Mouse (Mus musculus): ENCODE results near the gene Cwc25. TPM values are rescaled to one million over a fixed set of nuclear protein-coding genes. Genes with fewer than 3 reads are reported as not detected.
A peak's percentile ranks its signal among the peaks of the same experiment; 100 is the strongest.
"Not testable (repeated sequence)": the region's sequence is repeated elsewhere in the genome, so short reads cannot be mapped to it uniquely, and the experiment has no call there.

The Cwc25 gene
- polyA plus RNA-seq, 1 experiment from 2014 or later, result 18.5 TPM

DNA sequence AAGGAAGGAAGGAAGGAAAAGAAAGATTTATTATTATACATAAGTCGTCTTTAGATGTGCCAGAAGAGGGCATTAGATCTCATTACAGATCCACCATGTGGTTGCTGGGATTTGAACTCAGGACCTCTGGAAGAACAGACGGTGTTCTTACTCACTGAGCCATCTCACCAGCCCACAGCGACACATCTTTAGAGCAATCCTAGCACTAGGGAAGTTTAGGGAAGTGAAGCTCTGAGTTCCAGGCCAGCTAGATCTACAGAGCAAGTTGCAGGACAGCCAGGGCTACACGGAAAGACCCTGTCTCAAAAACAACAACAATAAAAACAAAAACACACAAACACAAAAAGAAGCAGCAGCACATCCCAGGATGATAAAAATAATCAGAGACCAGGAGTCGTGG, 31.5 kb downstream of the Cwc25 start:
- not testable (repeated sequence) for DNase-seq (ENCODE audit: low spot score)

DNA sequence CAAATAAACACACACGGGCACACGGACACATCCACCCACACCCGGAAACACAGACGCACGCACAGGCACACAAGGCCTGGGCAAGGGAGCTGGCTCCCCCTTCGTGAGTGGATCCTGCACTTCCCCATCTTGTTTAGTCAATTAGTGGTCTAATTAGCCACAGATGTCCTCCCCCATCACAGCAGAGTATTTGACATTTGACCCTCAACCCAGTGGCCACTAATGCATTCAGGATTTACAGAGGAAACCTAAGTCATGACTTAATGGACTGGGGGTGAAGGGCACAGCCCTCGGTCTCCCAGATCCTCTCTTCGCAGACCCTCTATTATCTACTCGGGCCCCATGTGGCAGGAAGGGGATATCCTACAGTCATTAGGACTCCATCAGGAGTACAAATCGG, 32.7 kb downstream of the Cwc25 start:
- no peak for DNase-seq (ENCODE audit: low spot score)

DNA sequence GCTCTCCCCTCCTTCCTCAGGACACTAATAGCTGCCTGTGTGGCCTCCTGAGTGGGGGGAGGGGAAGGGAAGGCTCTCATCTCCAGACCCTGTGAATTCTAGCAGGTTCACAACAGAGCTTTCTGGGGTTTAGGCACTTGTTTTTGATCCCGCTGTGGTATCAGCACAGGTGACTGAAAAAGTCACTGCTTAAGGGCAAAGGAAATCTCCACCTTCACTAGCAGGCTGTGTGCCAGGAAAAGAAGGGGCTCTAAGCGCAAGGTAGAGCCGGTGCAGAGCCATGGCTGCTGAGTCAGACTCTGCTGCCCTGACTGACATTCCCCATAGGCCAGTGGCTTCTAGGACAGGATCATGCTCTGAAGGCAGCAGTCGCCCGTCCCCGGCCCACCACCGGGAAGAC, 37.6 kb downstream of the Cwc25 start:
- peak; percentile 34 for DNase-seq (ENCODE audit: low spot score)

DNA sequence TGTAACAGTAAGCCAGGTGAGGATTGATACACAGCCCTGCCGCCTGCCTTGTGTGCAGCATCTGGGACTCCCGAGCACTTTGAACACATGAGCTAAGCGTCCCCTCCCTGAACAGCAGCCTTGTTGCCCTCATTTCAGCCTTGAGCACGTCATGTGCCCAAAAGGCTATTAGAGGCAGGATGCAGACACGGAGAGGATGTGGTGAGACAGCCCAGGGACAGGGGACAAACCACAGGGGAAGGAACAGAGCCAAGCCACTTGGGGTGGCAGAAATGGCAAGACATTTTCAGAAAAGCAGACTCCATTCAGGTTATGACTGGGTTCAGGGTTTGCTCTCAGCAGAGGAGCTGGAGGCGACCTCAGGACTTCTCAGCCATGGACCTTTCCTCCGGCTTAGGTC, 38.0 kb downstream of the Cwc25 start:
- DNase-seq (ENCODE audit: low spot score), result peak; percentile 83

GRCm38 (mm10) chr11:97723709-97724108, 42.6 kb downstream of the Cwc25 start:
- DNase-seq (ENCODE audit: low spot score), result no peak

DNA sequence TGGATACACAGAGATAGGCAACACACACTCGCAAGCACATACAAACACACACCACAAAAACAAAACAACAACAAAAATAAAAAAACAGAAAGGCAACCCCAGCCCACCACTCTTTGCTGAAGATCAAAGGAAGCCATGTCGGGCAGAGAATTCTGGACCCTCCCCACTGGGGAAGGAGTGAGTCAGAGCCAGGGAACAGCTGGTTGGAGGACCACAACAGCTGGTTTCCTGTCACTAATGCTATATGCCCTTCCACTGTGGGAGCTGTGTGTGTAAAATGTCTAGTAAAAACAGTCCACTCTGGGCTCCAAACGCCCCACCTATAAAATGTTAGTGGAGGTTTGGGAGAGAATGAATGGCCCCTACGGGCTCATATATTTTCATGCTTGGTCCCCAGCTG, 45.0 kb downstream of the Cwc25 start:
- DNase-seq (ENCODE audit: low spot score), result no peak

DNA sequence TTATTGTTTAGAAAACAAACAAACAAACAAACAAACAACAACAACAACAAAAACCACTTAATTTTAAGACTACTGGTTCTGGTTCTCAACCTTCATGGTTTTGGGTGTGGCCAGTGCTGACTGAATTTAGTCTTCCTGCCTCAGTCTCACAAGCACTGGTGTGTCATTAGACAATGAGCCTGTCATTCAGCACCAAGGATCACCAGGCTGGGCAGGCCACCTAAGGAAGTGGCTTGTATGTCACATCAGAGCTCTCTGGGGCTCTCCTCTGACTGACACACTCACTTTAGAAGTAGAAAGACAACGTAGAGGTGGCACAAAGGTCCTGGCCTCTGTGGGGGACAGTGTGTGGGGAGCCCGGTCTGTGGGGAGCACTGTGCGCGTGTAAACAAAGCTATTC, 47.3 kb downstream of the Cwc25 start:
- no peak for DNase-seq (ENCODE audit: low spot score)

GRCm38 (mm10) chr11:97718281-97718860, 48.0 kb downstream of the Cwc25 start:
- no peak for DNase-seq (ENCODE audit: low spot score)

GRCm38 (mm10) chr11:97717369-97718280, 48.7 kb downstream of the Cwc25 start:
- DNase-seq (ENCODE audit: low spot score), result no peak

GRCm38 (mm10) chr11:97716021-97716420, 50.3 kb downstream of the Cwc25 start:
- no peak for DNase-seq (ENCODE audit: low spot score)

DNA sequence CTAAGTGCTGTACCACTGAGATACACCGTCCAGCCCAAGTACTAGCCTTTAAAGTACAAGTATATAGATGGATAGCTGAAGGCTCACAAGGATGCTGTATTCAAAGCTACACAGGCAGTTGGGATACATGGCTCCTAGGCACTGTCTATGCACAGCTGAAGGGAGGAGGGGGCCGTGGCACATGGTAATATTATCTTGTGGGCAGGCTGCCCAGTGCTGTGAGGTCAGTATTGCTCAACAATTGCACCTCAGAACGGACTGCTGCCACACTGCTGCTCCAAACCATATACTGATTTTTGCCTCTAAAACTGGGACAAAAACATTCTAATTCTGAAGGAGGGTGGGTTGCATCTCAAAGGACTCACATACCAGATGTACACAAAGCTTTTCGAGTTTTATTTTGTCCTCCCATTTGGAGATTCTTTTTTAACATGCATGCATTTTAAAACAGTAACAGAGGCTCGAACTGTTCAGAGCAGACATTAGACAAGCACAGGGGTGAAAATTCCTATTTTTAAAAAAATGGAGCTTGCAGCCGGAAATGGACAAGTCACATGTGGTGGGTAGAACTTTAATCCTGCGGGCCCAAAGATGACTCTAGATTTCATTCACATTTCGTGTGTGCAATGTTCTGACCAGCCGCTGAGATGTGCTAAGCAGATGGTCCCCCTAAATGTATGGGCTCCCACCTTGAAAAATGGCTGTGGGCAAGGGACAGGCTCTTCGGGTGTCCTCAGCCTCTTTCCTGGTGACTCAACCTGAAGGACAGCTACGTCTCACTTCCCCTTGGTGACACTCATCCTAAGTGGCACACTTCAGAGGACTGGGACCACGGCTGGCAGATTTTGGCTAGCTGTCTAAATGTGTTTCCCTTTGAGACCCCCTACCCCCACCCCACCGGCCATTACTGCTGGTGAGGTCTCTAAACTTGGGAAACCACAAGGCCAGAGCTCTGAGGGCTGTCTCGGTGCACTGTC, 51.3 kb downstream of the Cwc25 start:
- no peak for DNase-seq (ENCODE audit: low spot score)

- no peak for DNase-seq (ENCODE audit: low spot score)
Measured at GRCm38 (mm10) chr11:97714356-97714755, 52.0 kb downstream of the Cwc25 start.

- no peak for DNase-seq (ENCODE audit: low spot score)
Measured at GRCm38 (mm10) chr11:97713896-97714295, 52.5 kb downstream of the Cwc25 start.

DNA sequence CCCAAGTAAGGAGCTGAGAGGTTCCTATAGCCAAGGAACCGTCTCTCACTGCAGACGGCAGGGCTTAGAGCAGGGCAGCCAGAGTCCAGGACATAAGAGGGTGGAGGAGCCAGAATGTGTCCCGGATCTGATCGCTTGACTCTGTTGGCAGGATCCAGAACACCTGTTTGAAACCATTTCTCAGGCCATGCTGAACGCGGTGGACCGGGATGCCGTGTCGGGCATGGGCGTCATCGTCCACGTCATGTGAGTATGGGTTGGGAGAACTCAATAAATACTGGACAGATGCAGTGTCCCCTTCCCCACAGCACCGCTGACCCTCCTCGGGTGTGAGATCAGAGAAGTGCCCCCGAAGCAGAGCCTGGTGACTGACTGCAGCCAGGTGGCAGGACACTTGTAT, 54.1 kb downstream of the Cwc25 start:
- no peak for DNase-seq (ENCODE audit: low spot score)

DNA sequence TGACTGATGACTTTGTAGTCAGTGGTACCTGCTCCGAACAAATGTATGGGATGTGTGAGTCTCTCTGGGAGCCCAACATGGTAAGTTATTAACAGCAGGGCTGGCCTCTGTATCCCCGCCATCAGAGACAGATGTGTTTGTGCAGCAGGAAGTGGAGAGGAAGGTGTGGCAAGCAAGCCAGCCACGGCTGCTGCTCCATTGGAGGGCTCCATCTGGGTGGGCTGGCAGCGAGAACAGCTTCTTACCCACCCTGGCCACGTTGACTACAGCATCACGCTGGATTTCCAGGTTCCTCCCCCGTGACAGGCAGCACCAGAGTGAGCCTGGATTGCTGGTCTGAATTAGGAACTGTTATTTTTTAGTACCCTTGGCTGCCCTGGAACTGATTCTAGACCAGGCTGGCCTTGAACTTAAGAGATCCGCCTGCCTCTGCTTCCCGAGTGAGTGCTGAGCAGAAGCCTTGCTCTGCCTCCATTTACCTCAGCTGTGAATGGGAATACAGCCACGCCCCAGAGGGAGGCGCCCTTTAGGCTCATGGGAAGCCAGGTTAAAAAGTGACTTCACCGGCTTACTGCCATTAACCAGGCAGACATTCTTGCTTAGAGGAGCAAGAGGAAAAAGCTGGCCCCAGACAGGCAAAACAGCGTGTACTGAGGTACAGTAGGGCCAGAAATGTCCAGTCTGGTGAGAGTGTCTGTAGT, 55.0 kb downstream of the Cwc25 start:
- DNase-seq (ENCODE audit: low spot score), result peak; percentile 46

GRCm38 (mm10) chr11:97710067-97710466, 56.3 kb downstream of the Cwc25 start:
- DNase-seq (ENCODE audit: low spot score), result not testable (repeated sequence)

DNA sequence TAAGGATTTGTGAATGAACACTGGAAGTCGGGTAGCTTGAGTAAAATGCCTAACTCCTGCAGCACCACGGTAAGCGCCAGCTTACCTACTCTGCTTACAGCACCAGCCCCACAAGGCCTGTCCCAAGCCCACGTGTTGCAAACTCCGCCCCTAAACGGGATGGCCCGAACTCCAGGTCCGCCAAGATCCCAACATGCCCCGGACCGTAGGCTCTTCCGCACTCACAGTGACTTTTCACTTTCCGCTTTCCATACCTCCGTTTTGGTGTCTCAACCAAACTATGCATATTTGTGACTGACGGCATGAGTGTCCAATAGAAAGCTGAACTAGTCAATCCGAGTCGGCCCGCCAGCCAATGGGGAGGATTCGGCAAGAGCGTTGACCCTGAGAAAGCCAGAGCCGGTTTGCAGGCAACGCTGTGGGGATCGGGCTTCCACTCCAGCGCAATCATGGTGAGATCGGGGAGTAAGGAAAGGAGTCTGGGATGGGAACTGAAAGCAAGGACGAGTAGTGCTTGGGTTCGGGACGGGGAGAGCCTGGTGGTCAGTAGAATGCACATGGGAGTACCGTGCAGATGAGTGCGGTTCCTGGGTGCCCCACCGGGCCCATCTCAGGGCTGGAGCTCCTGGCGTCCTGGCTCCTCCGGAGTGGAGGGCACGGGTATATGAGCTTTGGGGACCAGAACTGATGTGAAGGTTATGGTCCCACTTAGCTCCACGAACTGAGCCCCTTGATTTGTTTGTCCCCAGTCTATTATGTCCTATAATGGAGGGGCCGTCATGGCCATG, 63.1 kb downstream of the Cwc25 start, which contains the start of gene Psmb3:
Gene Psmb3 (plus strand): TSS at position 361 of the 788 bp plus-strand sequence.
- peak; percentile 99 for DNase-seq (ENCODE audit: low spot score)

DNA sequence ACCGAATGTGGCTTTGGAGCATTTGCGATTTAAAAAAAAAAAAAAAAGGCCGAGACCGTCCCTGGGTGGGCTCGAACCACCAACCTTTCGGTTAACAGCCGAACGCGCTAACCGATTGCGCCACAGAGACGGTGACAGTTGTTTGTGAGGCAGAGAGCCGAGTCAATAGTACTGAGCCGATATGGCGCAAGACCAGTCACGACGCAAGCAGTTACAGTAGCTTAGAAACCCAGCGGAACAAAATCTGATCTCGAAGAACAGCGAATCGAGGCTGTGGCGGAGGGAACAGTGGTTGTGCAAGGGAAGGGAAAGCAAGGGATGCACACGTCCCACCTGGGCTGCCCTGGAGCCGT, 64.0 kb downstream of the Cwc25 start:
- peak; percentile 91 for DNase-seq (ENCODE audit: low spot score)

GRCm38 (mm10) chr11:97701581-97702392, 64.6 kb downstream of the Cwc25 start:
- no peak for DNase-seq (ENCODE audit: low spot score)
